Mouse (Mus musculus): ENCODE data around the gene Lmntd1.

- TF ChIP-seq EP300 (IDR thresholded peaks at IDR 0.05; ENCODE audit: low read depth) (no peak), CTCF (IDR thresholded peaks at IDR 0.05; ENCODE audit: low read depth) (no peak)
Measured at GRCm38 (mm10) chr6:145593991-145594390, 20.1 kb downstream of the Lmntd1 start.

All from liver, postnatal 0 days (tissue).